19 mouse cellular contexts compared by ENCODE assay signal in the genomic region with DNA sequence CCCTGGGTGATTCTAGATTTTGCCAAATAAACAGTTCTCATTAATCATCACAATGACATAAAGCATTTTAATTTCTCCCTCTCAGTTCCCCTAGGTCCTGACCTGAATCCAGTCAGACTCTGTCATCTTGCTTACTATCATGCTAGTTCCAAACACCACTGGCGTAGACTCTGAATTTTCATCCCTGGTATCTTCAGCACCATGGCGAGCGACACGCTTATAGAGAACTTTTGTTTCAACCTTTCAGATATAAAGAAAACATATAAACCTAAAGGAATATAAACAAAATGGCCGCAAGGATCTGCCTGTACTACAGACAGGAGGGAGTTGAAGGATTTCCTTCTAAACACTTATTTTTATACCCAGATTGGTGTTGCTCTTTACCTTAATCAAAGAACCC.
A peak's percentile ranks its signal among the peaks of the same experiment; 100 is the strongest.
DNase-seq lines count a peak whose midpoint lies in the region; ATAC-seq lines count a peak whose summit lies in the region.
"Had no signal": no experiment of that assay in that cellular context is flagged by ENCODE, and none has a peak within 500 bp of the region (broad histone marks: within the 10 kb centered on the region; RNA-seq: fewer than 3 reads in every experiment).

No protein-coding gene starts in this region.

- no peak overlapping the region for H3K4me2 ChIP-seq in intestine, embryonic 14.5 days (ENCODE audit: low read length)
- no peak overlapping the region for H3K4me2 ChIP-seq in intestine, embryonic 15.5 days (replicated peaks)
- H3K4me2 ChIP-seq: forebrain, embryonic 12.5 days; heart, embryonic 15.5 days; liver, embryonic 12.5 days; midbrain, embryonic 11.5 days had no signal

- H3K36me3 ChIP-seq in intestine, embryonic 14.5 days (ENCODE audit: control insufficient read depth, insufficient read depth, low read length), result no peaks in the 10 kb centered on the region
- no peaks in the 10 kb centered on the region for H3K36me3 ChIP-seq in intestine, embryonic 15.5 days
- H3K36me3 ChIP-seq: forebrain, embryonic 12.5 days; heart, embryonic 15.5 days; liver, embryonic 12.5 days had no signal

- H3K27ac ChIP-seq in intestine, embryonic 14.5 days (ENCODE audit: low read depth), result no peak overlapping the region
- H3K27ac ChIP-seq in intestine, embryonic 15.5 days, result no peak overlapping the region
- H3K27ac ChIP-seq: forebrain, embryonic 12.5 days; heart, embryonic 15.5 days; layer of hippocampus, adult 2 months; liver, embryonic 12.5 days; macrophage had no signal

- no peak for ATAC-seq in intestine, embryonic 14.5 days (replicated peaks; ENCODE audit: low FRiP score, low TSS enrichment, low read depth)
- ATAC-seq in intestine, embryonic 15.5 days, result no peak
- ATAC-seq: inflammation-experienced regulatory T-cells, adult 6 months; liver, embryonic 12.5 days had no signal

- intact Hi-C loops in gastrocnemius, postnatal 36 days (cut with DNase I), result no loop called here

- 48% methylated on average over 5 of the region's 5 CpGs for WGBS in intestine, embryonic 14.5 days
- 56% methylated on average over 5 of the region's 5 CpGs for WGBS in intestine, embryonic 15.5 days

- H3K9ac ChIP-seq in intestine, embryonic 14.5 days (ENCODE audit: low read length), result no peak overlapping the region
- H3K9ac ChIP-seq in intestine, embryonic 15.5 days, result no peak overlapping the region
- H3K9ac ChIP-seq: forebrain, embryonic 12.5 days; heart, embryonic 15.5 days; liver, embryonic 12.5 days had no signal

- no peaks in the 10 kb centered on the region for H3K4me1 ChIP-seq in intestine, embryonic 14.5 days (replicated peaks; ENCODE audit: control insufficient read depth, insufficient read depth, low read length)
- H3K4me1 ChIP-seq in intestine, embryonic 15.5 days (replicated peaks), result no peaks in the 10 kb centered on the region
- H3K4me1 ChIP-seq: heart, embryonic 15.5 days; liver, embryonic 12.5 days had no signal

- no peak overlapping the region for H3K4me3 ChIP-seq in intestine, embryonic 14.5 days (ENCODE audit: low read depth, low read length)
- no peak overlapping the region for H3K4me3 ChIP-seq in intestine, embryonic 15.5 days (replicated peaks)
- H3K4me3 ChIP-seq: forebrain, embryonic 12.5 days; heart, embryonic 15.5 days; layer of hippocampus, adult 2 months; liver, embryonic 12.5 days had no signal

- H3K9me3 ChIP-seq in intestine, embryonic 14.5 days (ENCODE audit: control insufficient read depth, low read length), result no peaks in the 10 kb centered on the region
- H3K9me3 ChIP-seq in intestine, embryonic 15.5 days, result no peaks in the 10 kb centered on the region
- H3K9me3 ChIP-seq: forebrain, embryonic 12.5 days; heart, embryonic 15.5 days; liver, embryonic 12.5 days had no signal

- DNase-seq in intestine, embryonic 14.5 days (ENCODE audit: low spot score), result peak; percentile 60
- DNase-seq in ES-CJ7 (ENCODE audit: low read depth, low spot score) (peak; percentile 10), ZHBTc4 (ENCODE audit: low read depth, low spot score) (peak; percentile 1)
- peak; percentile 49 for DNase-seq in forelimb bud, embryonic 11.5 days (ENCODE audit: low read depth, low spot score)
- no peak for DNase-seq in gastrocnemius, postnatal 36 days
- no peak for DNase-seq in frontal cortex, adult 2 months (ENCODE audit: extremely low spot score in 1 of 2, low spot score in 1 of 2)
- DNase-seq: cerebellum, adult 2 months; gastrocnemius, postnatal 14 days; lung, adult 2 months; right cerebral cortex, adult 18-20 months; thymus, postnatal 25 days had no signal

- H3K27me3 ChIP-seq in intestine, embryonic 14.5 days (replicated peaks; ENCODE audit: control insufficient read depth, insufficient read depth, low read length), result no peaks in the 10 kb centered on the region
- no peaks in the 10 kb centered on the region for H3K27me3 ChIP-seq in intestine, embryonic 15.5 days (replicated peaks)
- H3K27me3 ChIP-seq: forebrain, embryonic 12.5 days; heart, embryonic 15.5 days; liver, embryonic 12.5 days had no signal

Comparison
In these comparisons a context has a peak if more than half of its experiments do, and no peak if none do; other contexts are left out.
1. DNase-seq: peak in intestine, embryonic 14.5 days (single experiment), ES-CJ7 (single experiment), ZHBTc4 (single experiment) and forelimb bud, embryonic 11.5 days (single experiment); none in gastrocnemius, postnatal 36 days (0 of 2) and frontal cortex, adult 2 months (0 of 2).